Mouse (Mus musculus) erythroid progenitor cell, adult 5-6 weeks (primary cell): ENCODE data around the gene Pik3r3. TPM values are rescaled to one million over a fixed set of nuclear protein-coding genes. Genes with fewer than 3 reads are reported as not detected.

Experiments used
- total RNA-seq, 2 experiments: library from RNA; stranded (forward) in 1 of 2; stranded (reverse) in 1 of 2; fragments of 150-400 nt in 1 of 2; fragments of 186-747, 209-891 nt in 1 of 2; gene quantifications; 2 replicates each; pipeline versions ENCODE4 v1.2.3 to v1.2.4; 2015 to 2017; ENCODE audit warnings: low replicate concordance in 2 of 2

The Pik3r3 gene
- total RNA-seq, 2 experiments from 2014 or later = 2.1 to 5.7 TPM

Other genes with a start within 250 kb of the Pik3r3 start
- gene Faah, start 203.7 kb upstream of the Pik3r3 start, total RNA-seq (2015; ENCODE audit: low replicate concordance) = 0.84 TPM in 1 of 2 replicates, not detected in the other
- 0.64 TPM in 1 of 2 replicates, not detected in the other for gene Faah, start 203.7 kb upstream of the Pik3r3 start, total RNA-seq (2017; ENCODE audit: low replicate concordance)
- 0.84 and 3.6 TPM in 2 replicates for gene Nsun4, start 167.7 kb upstream of the Pik3r3 start, total RNA-seq (2015; ENCODE audit: low replicate concordance)
- 1.4 and 2.1 TPM in 2 replicates for gene Nsun4, start 167.7 kb upstream of the Pik3r3 start, total RNA-seq (2017; ENCODE audit: low replicate concordance)
- 302 and 380 TPM in 2 replicates for gene Uqcrh, start 146.5 kb upstream of the Pik3r3 start, total RNA-seq (2015; ENCODE audit: low replicate concordance)
- 113 and 237 TPM in 2 replicates for gene Uqcrh, start 146.5 kb upstream of the Pik3r3 start, total RNA-seq (2017; ENCODE audit: low replicate concordance)
- gene Lrrc41, start 146.3 kb upstream of the Pik3r3 start, total RNA-seq (2015; ENCODE audit: low replicate concordance) = 8.3 and 9.2 TPM in 2 replicates
- gene Lrrc41, start 146.3 kb upstream of the Pik3r3 start, total RNA-seq (2017; ENCODE audit: low replicate concordance) = 5.4 and 11.9 TPM in 2 replicates
- 40.2 and 41.8 TPM in 2 replicates for gene Rad54l, start 97.9 kb upstream of the Pik3r3 start, total RNA-seq (2015; ENCODE audit: low replicate concordance)
- 25.8 and 51.3 TPM in 2 replicates for gene Rad54l, start 97.9 kb upstream of the Pik3r3 start, total RNA-seq (2017; ENCODE audit: low replicate concordance)
- 1.4 TPM in 1 of 2 replicates, not detected in the other for gene Pomgnt1, start 97.8 kb upstream of the Pik3r3 start, total RNA-seq (2015; ENCODE audit: low replicate concordance)
- 1.0 and 2.6 TPM in 2 replicates for gene Pomgnt1, start 97.8 kb upstream of the Pik3r3 start, total RNA-seq (2017; ENCODE audit: low replicate concordance)
- gene Lurap1, start 70.3 kb upstream of the Pik3r3 start, total RNA-seq (2015; ENCODE audit: low replicate concordance) = not detected in 2 replicates
- gene Lurap1, start 70.3 kb upstream of the Pik3r3 start, total RNA-seq (2017; ENCODE audit: low replicate concordance) = not detected in 2 replicates
- not detected in 2 replicates for gene Tspan1, start 54.0 kb upstream of the Pik3r3 start, total RNA-seq (2015; ENCODE audit: low replicate concordance)
- gene Tspan1, start 54.0 kb upstream of the Pik3r3 start, total RNA-seq (2017; ENCODE audit: low replicate concordance) = not detected in 2 replicates
- not detected in 2 replicates for gene 1700042G07Rik, start 48.2 kb upstream of the Pik3r3 start, total RNA-seq (2015; ENCODE audit: low replicate concordance)
- not detected in 2 replicates for gene 1700042G07Rik, start 48.2 kb upstream of the Pik3r3 start, total RNA-seq (2017; ENCODE audit: low replicate concordance)
- gene Gm49337, start 48.2 kb upstream of the Pik3r3 start, total RNA-seq (2015; ENCODE audit: low replicate concordance) = not detected in 2 replicates
- gene Gm49337, start 48.2 kb upstream of the Pik3r3 start, total RNA-seq (2017; ENCODE audit: low replicate concordance) = 1.7 TPM in 1 of 2 replicates, not detected in the other
- gene Mast2, start 242.6 kb downstream of the Pik3r3 start, total RNA-seq (2015; ENCODE audit: low replicate concordance) = 62.0 and 89.0 TPM in 2 replicates
- 66.4 and 76.9 TPM in 2 replicates for gene Mast2, start 242.6 kb downstream of the Pik3r3 start, total RNA-seq (2017; ENCODE audit: low replicate concordance)